Mouse (Mus musculus): ENCODE measurements around the gene Etfrf1.

Etfrf1 gene

DNA sequence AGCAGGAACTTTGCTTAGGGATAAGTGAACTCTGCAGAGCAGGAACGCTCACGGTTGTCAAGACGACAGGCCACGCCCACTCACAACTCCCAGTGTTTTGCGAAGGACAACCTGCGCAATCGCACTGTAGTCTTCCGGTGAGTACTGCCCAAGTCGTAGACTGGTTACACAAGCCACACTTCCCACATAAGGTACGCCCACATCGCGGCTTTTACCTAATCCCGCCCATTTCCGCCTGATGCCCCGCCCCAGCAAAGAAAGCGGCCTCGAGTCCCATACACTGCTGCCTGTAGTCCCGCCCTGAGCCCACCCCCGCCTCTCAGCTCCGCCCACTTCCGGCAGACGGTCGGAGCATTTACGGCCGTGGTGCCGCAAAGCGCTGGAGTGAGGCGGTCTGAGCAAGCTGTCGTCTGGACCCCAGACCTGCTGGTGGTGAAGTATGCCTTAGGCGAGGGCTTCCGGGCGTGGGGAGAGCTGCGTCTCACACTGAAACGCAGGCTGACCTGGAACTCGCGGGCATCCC, at the start of gene Etfrf1, which contains the start of gene Casc1:
TSS of gene Etfrf1 (plus strand) at position 319 of the 523 bp plus-strand sequence.
TSS of gene Casc1 (minus strand) at position 190 of the 523 bp plus-strand sequence.
- peak; percentile 100 for DNase-seq

DNA sequence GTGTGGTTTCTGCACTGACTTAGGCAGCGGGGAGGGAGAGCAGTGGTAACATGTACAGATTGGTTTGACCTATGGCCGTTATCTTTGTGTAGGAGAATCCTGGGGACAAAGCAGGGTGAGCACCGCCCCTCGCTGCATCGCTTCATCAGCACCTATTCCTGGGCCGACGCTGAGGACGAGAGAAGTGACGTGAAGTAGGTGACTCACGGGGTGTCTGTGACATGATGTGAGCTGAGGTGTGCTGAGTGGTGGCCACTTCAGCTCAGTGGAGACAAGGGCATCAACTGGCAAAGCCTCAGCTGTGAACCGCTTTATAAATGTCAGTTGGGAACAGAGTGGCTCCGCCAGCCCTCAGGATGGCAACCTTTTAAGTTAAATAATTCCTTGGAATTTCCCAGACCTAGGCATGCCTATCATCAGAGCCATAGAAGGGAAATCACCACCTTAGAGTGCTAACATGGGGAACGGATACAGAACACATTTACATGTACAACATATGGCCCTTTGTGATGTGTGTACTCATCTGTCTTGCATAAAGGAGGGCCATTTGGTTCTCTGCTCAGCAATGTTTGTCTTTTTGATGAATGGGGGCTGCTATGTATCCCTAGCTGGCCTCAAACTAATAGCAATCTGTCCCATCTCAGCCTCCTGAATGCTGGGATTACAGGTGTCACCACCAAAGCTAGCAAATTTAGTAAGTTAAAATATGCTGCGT, 38.9 kb upstream of the Etfrf1 start:
- no peak for DNase-seq

GRCm38 (mm10) chr6:145173781-145174191, 37.1 kb upstream of the Etfrf1 start:
- peak; percentile 87 for DNase-seq

GRCm38 (mm10) chr6:145175571-145175981, 35.4 kb upstream of the Etfrf1 start:
- DNase-seq: peak; percentile 37

DNA sequence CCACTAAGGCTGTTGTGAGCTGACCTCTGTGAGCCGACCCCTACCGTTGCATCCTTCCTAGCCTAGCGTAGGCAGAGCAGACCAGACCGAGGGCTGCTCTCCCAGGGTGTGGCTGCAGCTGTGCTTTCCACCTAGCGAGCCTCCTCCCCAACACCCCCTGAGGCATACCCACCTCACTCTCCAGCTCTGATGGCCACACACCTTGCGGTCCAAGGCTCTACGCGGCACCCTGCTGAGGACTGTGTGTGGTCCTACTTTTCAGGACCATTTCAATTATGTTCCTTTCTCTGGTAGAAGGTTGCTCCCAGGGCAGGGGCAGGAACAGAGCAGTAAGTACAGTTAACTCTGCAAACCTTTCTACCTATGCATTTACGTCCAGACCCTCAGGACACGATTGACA, 34.5 kb upstream of the Etfrf1 start:
- no peak for DNase-seq

GRCm38 (mm10) chr6:145179665-145180064, 31.3 kb upstream of the Etfrf1 start:
- peak; percentile 79 for DNase-seq

- DNase-seq: no peak
These were observed 28.9 kb upstream of the Etfrf1 start for GRCm38 (mm10) chr6:145182044-145182443.

DNA sequence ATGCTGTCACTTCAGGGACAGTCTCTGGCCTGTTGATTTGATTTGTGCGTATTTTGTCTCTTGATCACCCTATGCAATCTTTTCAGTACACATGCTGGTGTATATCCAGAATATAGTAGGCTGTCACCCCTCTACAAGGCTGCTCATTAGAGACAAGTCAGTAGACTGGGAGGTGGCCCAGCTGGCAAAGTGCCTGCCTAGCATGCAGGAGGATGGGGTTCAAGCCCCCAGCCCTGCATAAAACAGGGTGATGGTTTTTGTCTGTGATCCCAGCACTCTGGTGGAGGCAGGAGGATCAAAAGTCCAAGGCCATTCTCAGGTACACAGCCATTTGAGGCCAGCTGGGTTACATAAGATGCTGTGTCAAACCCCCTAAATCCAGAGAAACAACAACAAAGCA, 24.8 kb upstream of the Etfrf1 start:
- no peak for DNase-seq

DNA sequence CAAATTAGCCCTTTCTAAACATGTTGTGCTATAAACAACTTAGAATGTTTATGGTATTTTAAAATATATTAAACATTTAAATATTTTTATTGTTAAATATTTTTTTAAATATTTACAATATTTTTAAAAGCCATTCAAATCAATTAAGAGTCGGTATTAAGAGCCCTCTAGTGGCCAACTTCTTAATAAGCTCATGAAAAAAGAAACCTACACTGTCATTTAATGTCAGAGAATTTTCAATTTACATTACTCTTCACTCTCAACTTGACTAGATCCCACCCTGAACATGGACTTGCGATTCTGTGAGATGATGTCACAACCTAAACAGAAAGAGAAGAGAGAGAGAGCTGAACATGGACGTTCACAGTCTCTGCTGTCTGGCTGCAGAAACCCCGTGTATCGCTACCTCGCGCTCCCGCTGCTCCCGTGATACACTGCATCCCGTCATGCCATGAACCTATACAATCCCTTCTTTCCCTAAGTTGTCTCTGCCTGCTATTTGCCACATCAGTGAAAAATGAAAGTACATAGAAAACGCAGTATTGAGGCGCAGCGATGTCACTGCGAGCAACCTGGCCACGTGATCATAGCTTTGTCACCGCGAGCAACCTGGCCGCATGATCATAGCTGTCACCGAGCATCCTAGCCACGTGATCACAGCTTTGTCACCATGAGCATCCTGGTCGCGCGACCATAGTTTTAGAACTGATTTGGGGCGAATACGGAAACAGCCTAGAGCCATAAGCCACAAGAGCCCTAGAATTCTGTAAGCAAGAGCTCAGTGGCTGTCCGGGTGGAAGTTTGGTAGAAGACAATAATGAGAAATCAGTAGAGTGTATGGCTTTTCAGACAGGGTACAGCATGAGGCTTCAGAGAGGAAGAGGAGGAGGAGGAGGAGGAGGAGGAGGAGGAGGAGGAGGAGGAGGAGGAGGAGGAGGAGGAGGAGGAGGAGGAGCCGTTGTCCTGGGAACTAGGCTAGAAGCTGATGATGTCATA, 23.5 kb upstream of the Etfrf1 start:
- DNase-seq: peak; percentile 56

DNA sequence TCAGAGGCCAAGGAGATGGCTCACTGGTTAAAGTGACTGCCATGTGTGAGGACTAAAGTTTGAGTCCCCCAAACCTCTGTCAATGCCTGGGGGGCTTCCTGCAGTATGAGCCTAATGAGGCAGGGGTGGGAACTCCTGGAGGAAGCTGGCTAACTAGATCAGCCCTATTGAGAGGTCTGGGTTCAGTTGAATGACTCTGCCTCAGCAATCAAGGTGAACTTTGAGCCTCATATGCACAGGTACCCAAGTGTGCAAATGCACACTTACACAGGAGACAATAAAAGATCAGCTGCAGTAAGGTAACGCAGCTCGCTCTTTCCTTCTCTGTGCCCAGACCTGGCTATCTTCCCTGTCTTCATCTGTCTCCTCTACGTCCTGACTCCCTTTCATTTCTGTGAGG, 17.9 kb upstream of the Etfrf1 start:
- no peak for DNase-seq

GRCm38 (mm10) chr6:145193446-145193845, 17.5 kb upstream of the Etfrf1 start:
- no peak for DNase-seq

DNA sequence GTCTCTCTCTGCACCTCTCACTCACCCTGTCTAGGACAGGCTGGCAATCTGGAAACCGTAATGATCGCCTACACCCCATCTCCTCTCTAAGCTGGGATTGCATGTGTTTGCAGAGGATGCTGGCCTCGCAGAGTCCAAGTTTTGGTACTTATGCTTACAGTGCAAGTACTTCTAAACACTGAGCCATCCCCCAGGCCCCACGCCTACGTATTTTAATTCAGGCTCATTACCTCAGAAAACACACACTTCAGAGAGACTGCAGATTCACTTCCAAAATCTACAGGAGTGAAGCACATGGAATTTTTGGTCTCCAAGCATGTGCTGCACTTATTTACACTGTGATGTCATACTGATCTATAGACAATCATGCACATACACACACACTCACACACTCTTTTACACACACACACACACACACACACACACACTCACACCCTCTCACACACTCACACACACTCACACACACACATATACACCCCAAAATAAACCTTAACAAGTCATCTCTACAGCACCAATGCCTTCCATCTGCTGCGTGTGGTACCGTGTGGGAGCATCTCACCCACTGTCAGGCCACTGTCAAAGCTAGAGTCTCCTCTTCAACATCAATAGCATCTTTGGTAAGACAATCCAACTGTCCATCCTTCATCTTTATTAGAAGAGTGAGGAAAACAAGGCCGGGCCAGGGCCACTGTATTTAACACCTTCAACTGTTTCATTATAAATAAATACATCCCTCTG, 12.8 kb upstream of the Etfrf1 start:
- no peak for DNase-seq

GRCm38 (mm10) chr6:145202432-145203125, 8.4 kb upstream of the Etfrf1 start:
- DNase-seq: no peak

- no peak for DNase-seq
These were observed 6.5 kb upstream of the Etfrf1 start for GRCm38 (mm10) chr6:145204440-145204839.

DNA sequence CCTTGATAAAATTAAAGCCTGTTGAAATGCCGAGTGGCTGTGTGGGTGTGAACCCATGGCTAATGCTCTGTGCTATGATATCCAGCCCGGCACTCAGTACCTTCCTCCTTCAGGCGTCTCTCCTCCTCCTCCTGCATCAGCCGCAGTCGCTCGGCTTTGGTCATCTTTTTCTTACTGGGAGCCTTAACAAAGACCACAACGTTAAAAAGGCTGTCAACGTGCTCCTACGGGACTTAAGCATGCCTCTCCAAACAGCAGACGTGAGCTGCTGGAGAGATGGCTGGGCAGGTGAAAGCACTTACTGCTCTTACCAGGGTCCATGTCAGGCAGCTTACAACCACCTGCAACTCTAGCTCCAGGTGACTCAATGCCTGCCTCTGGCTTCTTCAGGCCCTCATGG, 5.8 kb upstream of the Etfrf1 start:
- DNase-seq: no peak

- no peak for DNase-seq
These were observed 766 bp upstream of the Etfrf1 start for GRCm38 (mm10) chr6:145210056-145210680.

DNA sequence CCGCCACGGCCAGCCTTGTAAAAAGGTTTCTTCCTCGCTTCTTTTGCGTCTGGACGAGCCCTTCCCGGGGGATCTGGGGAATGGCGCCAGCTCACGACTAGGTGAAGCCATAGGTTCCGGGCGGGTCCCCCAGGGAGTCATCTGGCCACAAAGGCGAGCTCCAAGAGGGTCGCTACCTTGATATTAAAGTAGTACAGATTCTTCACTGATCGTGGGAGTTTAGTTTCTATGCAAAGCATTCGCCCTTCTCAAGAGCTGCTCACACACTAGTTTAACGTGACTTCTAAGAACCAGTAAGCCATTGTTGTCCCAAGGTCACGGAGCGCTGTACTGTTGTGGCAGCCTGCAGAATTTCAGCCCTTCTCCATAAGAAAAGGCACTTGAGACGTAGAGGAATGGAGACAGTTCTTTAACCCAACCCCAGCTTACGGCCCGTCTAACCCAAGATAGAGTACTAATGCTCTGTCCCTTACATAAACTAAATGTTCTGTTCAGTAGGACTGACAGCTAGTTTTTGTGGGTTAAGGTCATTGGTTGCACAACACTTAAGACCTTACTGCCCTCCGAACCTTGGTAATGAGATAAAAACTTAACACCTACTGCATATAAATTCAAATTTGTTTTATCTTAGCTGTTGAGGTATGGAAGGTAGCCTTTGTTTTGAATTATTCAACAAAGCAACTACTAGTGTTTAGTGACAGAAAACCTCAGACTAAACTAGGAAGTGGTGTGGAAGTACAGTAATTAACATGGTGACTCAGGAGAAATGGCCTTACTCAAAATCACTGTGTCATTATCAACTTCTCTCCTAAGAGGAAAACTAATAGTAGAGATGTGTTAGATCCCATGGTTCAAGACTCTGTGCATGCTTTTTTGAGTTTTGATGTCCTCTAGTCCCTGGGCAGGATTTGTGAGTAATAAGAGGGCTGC, 707 bp downstream of the Etfrf1 start:
- DNase-seq: no peak

DNA sequence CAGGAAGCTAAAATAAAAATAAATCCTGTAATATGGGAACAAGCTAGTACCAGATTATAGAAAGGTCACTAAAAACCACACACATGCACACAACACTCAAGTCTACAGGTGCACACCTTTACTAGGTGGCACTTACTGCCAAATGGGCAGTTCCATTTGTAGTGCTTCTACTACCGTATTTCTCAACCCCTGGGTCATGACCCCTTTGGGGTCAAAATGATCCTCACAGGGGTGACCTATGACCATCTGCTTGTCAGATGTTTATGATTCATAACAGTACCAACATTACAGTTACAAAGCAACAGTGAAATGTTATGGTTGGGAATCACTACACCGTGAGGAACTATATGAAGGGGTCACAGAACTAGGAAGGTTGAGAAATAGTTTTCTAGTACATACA, 3.0 kb downstream of the Etfrf1 start:
- no peak for DNase-seq

DNA sequence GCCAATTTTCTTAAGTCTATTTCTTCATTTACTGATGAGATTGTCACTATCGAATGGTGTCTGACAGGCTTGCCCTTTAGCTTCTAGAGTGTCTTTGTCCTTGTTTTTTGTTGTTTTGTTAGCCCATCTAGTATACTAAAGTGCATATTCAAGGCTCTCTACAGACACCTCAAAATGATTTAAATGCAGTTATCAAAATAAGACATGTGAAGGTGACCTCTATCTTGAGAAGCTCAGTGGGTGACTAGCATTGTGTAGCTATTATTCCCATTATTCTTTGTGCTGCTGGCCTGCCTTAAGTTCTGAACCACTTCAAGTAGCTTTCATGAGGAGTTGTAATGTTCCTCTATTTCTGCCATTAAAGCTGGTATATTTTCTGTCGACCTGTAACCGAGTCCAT, 4.9 kb downstream of the Etfrf1 start:
- no peak for DNase-seq

GRCm38 (mm10) chr6:145224246-145224645, 13.3 kb downstream of the Etfrf1 start:
- no peak for DNase-seq

- no peak for DNase-seq
These were observed 15.4 kb downstream of the Etfrf1 start for GRCm38 (mm10) chr6:145226296-145226695.

All from retina, postnatal 1 day (tissue).